ENCODE assay signal across 19 mouse cellular contexts in the genomic region with DNA sequence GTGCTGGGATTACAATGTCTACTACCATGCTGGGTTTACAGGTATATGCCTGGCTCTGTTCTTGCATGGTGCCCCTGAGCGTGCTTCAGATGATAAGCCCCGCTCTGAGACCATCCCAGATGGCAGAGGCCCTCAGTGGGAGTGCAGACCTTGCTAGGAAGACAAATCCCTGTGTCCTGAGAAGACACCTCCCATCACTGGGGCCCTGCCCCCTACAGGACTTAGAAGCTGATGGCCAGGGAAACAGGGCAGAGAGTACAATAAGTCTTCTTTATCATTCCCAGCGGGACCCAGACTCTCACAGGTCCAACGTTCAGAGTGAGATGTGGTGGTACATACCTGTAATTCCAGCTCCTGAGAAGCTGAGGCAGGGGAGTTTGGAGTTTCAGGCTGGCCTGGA. TPM values are rescaled to one million over a fixed set of nuclear protein-coding genes. Genes with fewer than 3 reads are reported as not detected.
DNase-seq lines count a peak whose midpoint lies in the region; ATAC-seq and TF ChIP-seq lines count a peak whose summit lies in the region.
"Had no signal": no experiment of that assay in that cellular context is flagged by ENCODE, and none has a peak within 500 bp of the region (broad histone marks: within the 10 kb centered on the region; RNA-seq: fewer than 3 reads in every experiment).

No protein-coding gene starts in this region.

- peak overlapping the region; percentile 41; the same call in 1 of the 2 replicates for H3K27ac ChIP-seq in forebrain, embryonic 10.5 days
- H3K27ac ChIP-seq in forebrain, embryonic 16.5 days (ENCODE audit: low read length), result no peak overlapping the region
- H3K27ac ChIP-seq in midbrain, embryonic 12.5 days (replicated peaks), result 0 out of 2 replicates have a peak overlapping the region, but pooled peaks have one; percentile 20
- H3K27ac ChIP-seq in midbrain, embryonic 15.5 days, result no peak overlapping the region
- no peak overlapping the region for H3K27ac ChIP-seq in liver, embryonic 14.5 days
- no peak overlapping the region for H3K27ac ChIP-seq in thymus, adult 2 months (ENCODE audit: control insufficient read depth, insufficient read depth, low read length)
- H3K27ac ChIP-seq: heart, embryonic 15.5 days; hindbrain, embryonic 13.5 days; limb, embryonic 13.5 days had no signal

- DNase-seq in forebrain, embryonic 10.5 days (ENCODE audit: extremely low spot score, low spot score), result no peak
- peak in 1 of 3 experiments; percentile 16 for DNase-seq in liver, embryonic 14.5 days (ENCODE audit: low read depth in 3 of 3, low spot score in 3 of 3)
- no peak for DNase-seq in thymus, adult 2 months
- no peak for DNase-seq in gastrocnemius, postnatal 4 days (ENCODE audit: low spot score in 2 of 2)
- no peak for DNase-seq in cerebellum, adult 18-20 months
- DNase-seq: adrenal gland, postnatal 10 days; cerebellum, adult 2 months; kidney, adult 8-10 months; thymus, postnatal 4 days had no signal

- H3K4me1 ChIP-seq in forebrain, embryonic 10.5 days, result peaks cover 16% of the 10 kb centered on the region
- H3K4me1 ChIP-seq in forebrain, embryonic 16.5 days (replicated peaks; ENCODE audit: control insufficient read depth, insufficient read depth, low read length), result no peaks in the 10 kb centered on the region
- H3K4me1 ChIP-seq in midbrain, embryonic 12.5 days, result 0 out of 2 replicates have a peak, but pooled peaks cover 10% of the 10 kb centered on the region
- no peaks in the 10 kb centered on the region for H3K4me1 ChIP-seq in midbrain, embryonic 15.5 days
- H3K4me1 ChIP-seq in liver, embryonic 14.5 days (replicated peaks; ENCODE audit: control insufficient read depth in 2 of 2, insufficient read depth in 2 of 2, low read length in 1 of 2), result peaks cover 16 to 20% of the 10 kb centered on the region in 2 experiments
- H3K4me1 ChIP-seq in thymus, adult 2 months (replicated peaks; ENCODE audit: control insufficient read depth, insufficient read depth, low read length), result no peaks in the 10 kb centered on the region

- no peak overlapping the region for H3K4me3 ChIP-seq in forebrain, embryonic 10.5 days
- no peak overlapping the region for H3K4me3 ChIP-seq in forebrain, embryonic 16.5 days (replicated peaks; ENCODE audit: low read length)
- no peak overlapping the region for H3K4me3 ChIP-seq in midbrain, embryonic 12.5 days
- no peak overlapping the region for H3K4me3 ChIP-seq in midbrain, embryonic 15.5 days
- no peak overlapping the region for H3K4me3 ChIP-seq in liver, embryonic 14.5 days (ENCODE audit: insufficient read depth in 1 of 2, low read depth in 2 of 2, low read length in 2 of 2)
- H3K4me3 ChIP-seq in thymus, adult 2 months (ENCODE audit: control insufficient read depth, insufficient read depth, low read length), result no peak overlapping the region
- H3K4me3 ChIP-seq: heart, embryonic 15.5 days; hindbrain, embryonic 13.5 days; limb, embryonic 13.5 days; megakaryocyte, embryonic 14.5 days had no signal

- no peak for ATAC-seq in forebrain, embryonic 16.5 days
- no peak for ATAC-seq in midbrain, embryonic 12.5 days (ENCODE audit: low FRiP score, low read depth)
- ATAC-seq in midbrain, embryonic 15.5 days (replicated peaks), result no peak
- peak; percentile 41; the same call in 1 of the 2 replicates for ATAC-seq in liver, embryonic 14.5 days (ENCODE audit: insufficient read depth)

- H3K27me3 ChIP-seq in forebrain, embryonic 10.5 days (ENCODE audit: poor library complexity, severe bottlenecking), result no peaks in the 10 kb centered on the region
- no peaks in the 10 kb centered on the region for H3K27me3 ChIP-seq in forebrain, embryonic 16.5 days (replicated peaks; ENCODE audit: control insufficient read depth, insufficient read depth, low read length)
- H3K27me3 ChIP-seq in midbrain, embryonic 12.5 days, result no peaks in the 10 kb centered on the region
- no peaks in the 10 kb centered on the region for H3K27me3 ChIP-seq in midbrain, embryonic 15.5 days (replicated peaks)
- no peaks in the 10 kb centered on the region for H3K27me3 ChIP-seq in liver, embryonic 14.5 days (ENCODE audit: control insufficient read depth, insufficient read depth, low read length)
- H3K27me3 ChIP-seq in thymus, adult 2 months (ENCODE audit: control insufficient read depth, insufficient read depth, low read length), result no peaks in the 10 kb centered on the region
- H3K27me3 ChIP-seq: hindbrain, embryonic 13.5 days; limb, embryonic 13.5 days had no signal

- H3K9me3 ChIP-seq in forebrain, embryonic 10.5 days, result no peaks in the 10 kb centered on the region
- no peaks in the 10 kb centered on the region for H3K9me3 ChIP-seq in forebrain, embryonic 16.5 days (ENCODE audit: control insufficient read depth, low read length)
- H3K9me3 ChIP-seq in midbrain, embryonic 12.5 days, result no peaks in the 10 kb centered on the region
- H3K9me3 ChIP-seq in midbrain, embryonic 15.5 days, result no peaks in the 10 kb centered on the region
- H3K9me3 ChIP-seq in liver, embryonic 14.5 days (ENCODE audit: control insufficient read depth, low read length), result no peaks in the 10 kb centered on the region
- H3K9me3 ChIP-seq: heart, embryonic 15.5 days; hindbrain, embryonic 13.5 days; limb, embryonic 13.5 days had no signal

- H3K9ac ChIP-seq in forebrain, embryonic 16.5 days (replicated peaks; ENCODE audit: low read depth, low read length), result no peak overlapping the region
- no peak overlapping the region for H3K9ac ChIP-seq in midbrain, embryonic 12.5 days (replicated peaks)
- H3K9ac ChIP-seq in midbrain, embryonic 15.5 days, result no peak overlapping the region
- H3K9ac ChIP-seq in liver, embryonic 14.5 days (replicated peaks), result no peak overlapping the region; the same call in 1 of the 2 replicates
- H3K9ac ChIP-seq: heart, embryonic 15.5 days; hindbrain, embryonic 13.5 days; limb, embryonic 13.5 days had no signal

- no peak for TF ChIP-seq EP300 in liver, embryonic 14.5 days (IDR thresholded peaks at IDR 0.05; ENCODE audit: low read depth)

- H3K36me3 ChIP-seq in forebrain, embryonic 10.5 days (replicated peaks), result no peaks in the 10 kb centered on the region
- no peaks in the 10 kb centered on the region for H3K36me3 ChIP-seq in forebrain, embryonic 16.5 days (ENCODE audit: control insufficient read depth, insufficient read depth)
- no peaks in the 10 kb centered on the region for H3K36me3 ChIP-seq in midbrain, embryonic 12.5 days
- H3K36me3 ChIP-seq in midbrain, embryonic 15.5 days (replicated peaks), result no peaks in the 10 kb centered on the region
- no peaks in the 10 kb centered on the region for H3K36me3 ChIP-seq in liver, embryonic 14.5 days (replicated peaks; ENCODE audit: control insufficient read depth, insufficient read depth, low read depth)
- H3K36me3 ChIP-seq in thymus, adult 2 months (ENCODE audit: control insufficient read depth, insufficient read depth, low read length), result no peaks in the 10 kb centered on the region
- H3K36me3 ChIP-seq: heart, embryonic 15.5 days; hindbrain, embryonic 13.5 days; limb, embryonic 13.5 days had no signal

- no peak for TF ChIP-seq POLR2A in thymus, adult 2 months (IDR thresholded peaks at IDR 0.05; ENCODE audit: control insufficient read depth, extremely low read depth, insufficient read depth, low read length, poor library complexity)

- TF ChIP-seq CTCF in liver, embryonic 14.5 days (IDR thresholded peaks at IDR 0.05; ENCODE audit: low read depth), result no peak
- TF ChIP-seq CTCF in thymus, adult 2 months (IDR thresholded peaks at IDR 0.05; ENCODE audit: borderline replicate concordance, control insufficient read depth, extremely low read depth, insufficient read depth, low read length, poor library complexity), result no peak

- no peak overlapping the region for H3K4me2 ChIP-seq in forebrain, embryonic 16.5 days (ENCODE audit: low read length)
- no peak overlapping the region for H3K4me2 ChIP-seq in midbrain, embryonic 12.5 days (replicated peaks)
- no peak overlapping the region for H3K4me2 ChIP-seq in midbrain, embryonic 15.5 days
- H3K4me2 ChIP-seq in liver, embryonic 14.5 days (ENCODE audit: low read depth), result peak overlapping the region; percentile 25
- H3K4me2 ChIP-seq: heart, embryonic 15.5 days; hindbrain, embryonic 13.5 days; limb, embryonic 13.5 days had no signal

- WGBS in forebrain, embryonic 10.5 days, result 60% methylated on average over 4 of the region's 4 CpGs
- 66% methylated on average over 4 of the region's 4 CpGs for WGBS in forebrain, embryonic 16.5 days
- WGBS in midbrain, embryonic 12.5 days, result 61% methylated on average over 4 of the region's 4 CpGs
- 52% methylated on average over 4 of the region's 4 CpGs for WGBS in midbrain, embryonic 15.5 days
- WGBS in liver, embryonic 14.5 days (ENCODE audit: insufficient replicate concordance), result 58% methylated on average over 4 of the region's 4 CpGs
- WGBS in thymus, adult 2 months, result 92% methylated on average over 4 of the region's 4 CpGs

RNA-seq across cellular contexts. Expression of a gene that starts 37.8 kb away (rescaled TPM):
- not detected in 2 replicates for polyA plus RNA-seq in forebrain, embryonic 10.5 days (2016; fragmentation: Nextera tagmentation; extraction: Ambion mirVana)
- polyA plus RNA-seq in forebrain, embryonic 16.5 days (2015; fragmentation: Nextera tagmentation; extraction: Ambion mirVana), result 0.24 and 0.48 TPM in 2 replicates
- polyA plus RNA-seq in midbrain, embryonic 12.5 days (2016; fragmentation: Nextera tagmentation; extraction: Ambion mirVana), result not detected in 2 replicates
- polyA plus RNA-seq in midbrain, embryonic 15.5 days (2015; fragmentation: Nextera tagmentation; extraction: Ambion mirVana), result 0.87 and 1.2 TPM in 2 replicates
- 0.01 TPM in 1 of 2 replicates, not detected in the other for polyA plus RNA-seq in liver, embryonic 14.5 days (2012; rRNA removed)
- not detected in 2 replicates for polyA plus RNA-seq in liver, embryonic 14.5 days (2014; fragmentation: Nextera tagmentation; extraction: Ambion mirVana)
- 0.50 and 0.77 TPM in 2 replicates for polyA plus RNA-seq in thymus, adult 2 months (2012; rRNA removed)
- 1 to 10 TPM; 1.3 to 1.7 TPM for total RNA-seq in gastrocnemius, postnatal 4 days (2021)
- total RNA-seq: neutrophil, adult 5-6 weeks had no signal
- polyA plus RNA-seq: embryonic facial prominence, embryonic 11.5 days; forebrain, embryonic 11.5 days; heart, embryonic 15.5 days had no signal

RNA-seq across cellular contexts. Expression of a gene that starts 53.1 kb away (rescaled TPM):
- 3.3 and 4.0 TPM in 2 replicates for polyA plus RNA-seq in forebrain, embryonic 10.5 days (2016; fragmentation: Nextera tagmentation; extraction: Ambion mirVana)
- polyA plus RNA-seq in forebrain, embryonic 16.5 days (2015; fragmentation: Nextera tagmentation; extraction: Ambion mirVana), result 0.10 and 0.53 TPM in 2 replicates
- polyA plus RNA-seq in midbrain, embryonic 12.5 days (2016; fragmentation: Nextera tagmentation; extraction: Ambion mirVana), result 0.52 and 0.70 TPM in 2 replicates
- 0.15 and 0.19 TPM in 2 replicates for polyA plus RNA-seq in midbrain, embryonic 15.5 days (2015; fragmentation: Nextera tagmentation; extraction: Ambion mirVana)
- polyA plus RNA-seq in liver, embryonic 14.5 days (2012; rRNA removed), result 0.57 and 0.58 TPM in 2 replicates
- 0.43 and 0.61 TPM in 2 replicates for polyA plus RNA-seq in liver, embryonic 14.5 days (2014; fragmentation: Nextera tagmentation; extraction: Ambion mirVana)
- polyA plus RNA-seq in thymus, adult 2 months (2012; rRNA removed), result 4.2 and 4.6 TPM in 2 replicates
- under 1 TPM; 0.42 to 0.44 TPM for total RNA-seq in gastrocnemius, postnatal 4 days (2021)

RNA-seq across cellular contexts. Expression of a gene that starts 58.6 kb away (rescaled TPM):
- polyA plus RNA-seq in forebrain, embryonic 10.5 days (2016; fragmentation: Nextera tagmentation; extraction: Ambion mirVana), result 37.6 and 39.2 TPM in 2 replicates
- polyA plus RNA-seq in forebrain, embryonic 16.5 days (2015; fragmentation: Nextera tagmentation; extraction: Ambion mirVana), result 323 and 336 TPM in 2 replicates
- 129 and 143 TPM in 2 replicates for polyA plus RNA-seq in midbrain, embryonic 12.5 days (2016; fragmentation: Nextera tagmentation; extraction: Ambion mirVana)
- polyA plus RNA-seq in midbrain, embryonic 15.5 days (2015; fragmentation: Nextera tagmentation; extraction: Ambion mirVana), result 401 and 406 TPM in 2 replicates
- 8.1 and 9.2 TPM in 2 replicates for polyA plus RNA-seq in liver, embryonic 14.5 days (2012; rRNA removed)
- polyA plus RNA-seq in liver, embryonic 14.5 days (2014; fragmentation: Nextera tagmentation; extraction: Ambion mirVana), result 7.2 and 8.5 TPM in 2 replicates
- 54.7 and 59.4 TPM in 2 replicates for polyA plus RNA-seq in thymus, adult 2 months (2012; rRNA removed)
- 10 to 100 TPM; 49.9 to 50.9 TPM for total RNA-seq in gastrocnemius, postnatal 4 days (2021)

Comparison
In these comparisons a context has a peak if more than half of its experiments do, and no peak if none do; other contexts are left out.
1. H3K27ac ChIP-seq: peak in forebrain, embryonic 10.5 days (single experiment) and midbrain, embryonic 12.5 days (single experiment); none in forebrain, embryonic 16.5 days (single experiment), midbrain, embryonic 15.5 days (single experiment), liver, embryonic 14.5 days (single experiment) and thymus, adult 2 months (single experiment).